ENCODE assay signal across 9 mouse cellular contexts in the genomic region with DNA sequence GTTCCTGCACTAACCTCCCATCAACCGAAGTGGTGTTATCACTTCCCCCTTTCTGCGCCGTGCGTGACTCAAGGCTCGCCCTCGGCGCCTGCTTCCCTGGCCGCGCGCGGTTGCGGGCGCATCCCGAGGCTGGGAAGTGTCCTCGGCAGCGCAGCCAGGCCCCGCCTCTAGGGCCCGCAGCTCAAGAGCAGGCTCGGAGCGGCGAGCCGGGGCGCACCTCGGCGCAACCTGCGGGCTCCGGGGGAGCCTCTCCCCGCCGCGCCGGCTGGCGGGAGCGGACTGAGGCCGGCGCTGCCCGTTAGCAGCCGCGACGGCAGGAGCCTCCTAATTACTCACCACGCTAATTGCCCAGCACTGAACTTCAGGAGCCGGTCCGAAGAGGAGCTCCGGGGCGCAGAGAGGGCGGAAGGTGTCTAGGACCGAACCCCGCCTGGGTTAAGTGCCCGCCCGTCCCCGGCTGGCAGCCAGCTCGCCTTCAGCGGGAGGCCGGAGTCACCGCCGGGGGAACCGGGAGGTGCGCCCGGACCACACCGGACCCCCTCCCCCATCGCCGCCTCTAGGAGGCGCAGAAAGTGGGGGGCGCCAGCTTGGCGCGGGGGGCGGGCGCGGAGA. TPM values are rescaled to one million over a fixed set of nuclear protein-coding genes. Genes with fewer than 3 reads are reported as not detected.
A peak's percentile ranks its signal among the peaks of the same experiment; 100 is the strongest.
DNase-seq lines count a peak whose midpoint lies in the region; ATAC-seq and TF ChIP-seq lines count a peak whose summit lies in the region.
"Had no signal": no experiment of that assay in that cellular context is flagged by ENCODE, and none has a peak within 500 bp of the region (broad histone marks: within the 10 kb centered on the region; RNA-seq: fewer than 3 reads in every experiment).

Gene Plekha6, plus strand, starts transcription at position 391 of the 612 bp plus-strand sequence.

- no peak within 1 kb of the TSS for H3K27ac ChIP-seq in embryonic facial prominence, embryonic 13.5 days
- H3K27ac ChIP-seq in stomach, embryonic 15.5 days: peak within 1 kb of the TSS; percentile 86
- H3K27ac ChIP-seq: macrophage had no signal

- H3K4me3 ChIP-seq in G1E (ENCODE audit: low read depth, low read length): 0 out of 2 replicates have a peak within 1 kb of the TSS, but pooled peaks have one; percentile 1
- H3K4me3 ChIP-seq in embryonic facial prominence, embryonic 13.5 days: peak within 1 kb of the TSS; percentile 55
- H3K4me3 ChIP-seq in megakaryocyte, embryonic 14.5 days (replicated peaks): peak within 1 kb of the TSS; percentile 88
- H3K4me3 ChIP-seq in stomach, embryonic 15.5 days (replicated peaks): peak within 1 kb of the TSS; percentile 55

- no peaks in the 10 kb centered on the region for H3K36me3 ChIP-seq in G1E (replicated peaks)
- no peaks in the 10 kb centered on the region for H3K36me3 ChIP-seq in embryonic facial prominence, embryonic 13.5 days
- H3K36me3 ChIP-seq in megakaryocyte, embryonic 14.5 days (replicated peaks; ENCODE audit: low read length): no peaks in the 10 kb centered on the region
- H3K36me3 ChIP-seq in stomach, embryonic 15.5 days: no peaks in the 10 kb centered on the region

- DNase-seq in cerebellum, adult 18-20 months: peak; percentile 11 to 39
- no peak for DNase-seq in cerebellum, adult 8-10 months
- DNase-seq in G1E (ENCODE audit: low spot score): no peak
- DNase-seq in heart, postnatal 14 days: peak; percentile 40 to 43
- DNase-seq in layer of hippocampus, postnatal 25 days (ENCODE audit: extremely low spot score in 1 of 2, low spot score in 1 of 2): no peak

- H3K4me1 ChIP-seq in G1E (ENCODE audit: insufficient read depth, low read depth, low read length): no peaks in the 10 kb centered on the region; the same call in 1 of the 2 replicates
- H3K4me1 ChIP-seq in embryonic facial prominence, embryonic 13.5 days: peaks cover 30% of the 10 kb centered on the region
- peaks cover 35% of the 10 kb centered on the region for H3K4me1 ChIP-seq in megakaryocyte, embryonic 14.5 days
- H3K4me1 ChIP-seq in stomach, embryonic 15.5 days: peaks cover 27% of the 10 kb centered on the region

- peak within 1 kb of the TSS; percentile 73 for H3K9ac ChIP-seq in embryonic facial prominence, embryonic 13.5 days
- H3K9ac ChIP-seq in stomach, embryonic 15.5 days: peak within 1 kb of the TSS; percentile 66

- ATAC-seq in G1E (ENCODE audit: extremely low read depth, insufficient number of reproducible peaks, low FRiP score, poor library complexity, severe bottlenecking): no peak
- no peak for ATAC-seq in embryonic facial prominence, embryonic 13.5 days (ENCODE audit: insufficient number of reproducible peaks, insufficient read depth, low FRiP score, low TSS enrichment, low read depth)
- ATAC-seq in stomach, embryonic 15.5 days (ENCODE audit: insufficient read depth, low FRiP score, low read depth): peak; percentile 29

- peaks cover 64% of the 10 kb centered on the region for H3K27me3 ChIP-seq in G1E (ENCODE audit: insufficient read depth, low read length)
- peaks cover 80% of the 10 kb centered on the region for H3K27me3 ChIP-seq in embryonic facial prominence, embryonic 13.5 days
- H3K27me3 ChIP-seq in megakaryocyte, embryonic 14.5 days (replicated peaks): peaks cover 93% of the 10 kb centered on the region
- H3K27me3 ChIP-seq in stomach, embryonic 15.5 days (replicated peaks): peaks cover 22% of the 10 kb centered on the region

- WGBS in embryonic facial prominence, embryonic 13.5 days: under 1% methylated on average over 67 of the region's 68 CpGs
- WGBS in stomach, embryonic 15.5 days: under 1% methylated on average over 60 of the region's 68 CpGs

- intact Hi-C loops in heart, postnatal 14 days (cut with DNase I): no loop called here

- peak within 1 kb of the TSS; percentile 97 for H3K4me2 ChIP-seq in embryonic facial prominence, embryonic 13.5 days
- peak within 1 kb of the TSS; percentile 98 for H3K4me2 ChIP-seq in stomach, embryonic 15.5 days

- no peaks in the 10 kb centered on the region for H3K9me3 ChIP-seq in G1E (replicated peaks)
- H3K9me3 ChIP-seq in embryonic facial prominence, embryonic 13.5 days: no peaks in the 10 kb centered on the region
- H3K9me3 ChIP-seq in megakaryocyte, embryonic 14.5 days: no peaks in the 10 kb centered on the region
- no peaks in the 10 kb centered on the region for H3K9me3 ChIP-seq in stomach, embryonic 15.5 days

- TF ChIP-seq CTCF in G1E (IDR thresholded peaks at IDR 0.05; ENCODE audit: low read depth, low read length): no peak

RNA-seq across cellular contexts. Expression of gene Plekha6, which starts in this region (rescaled TPM):
- not detected in 2 replicates for total RNA-seq in G1E (2014; fragmentation: Nextera tagmentation)
- 0.17 and 0.38 TPM in 2 replicates for total RNA-seq in G1E (2017)
- polyA plus RNA-seq in G1E (2012): 0.02 and 0.07 TPM in 2 replicates
- 4.0 and 5.0 TPM in 2 replicates for polyA plus RNA-seq in embryonic facial prominence, embryonic 13.5 days (2015; fragmentation: Nextera tagmentation; extraction: Ambion mirVana)
- 10 to 100 TPM; 69.0 to 81.8 TPM for total RNA-seq in heart, postnatal 14 days (2021)
- 10 to 100 TPM; 34.4 to 52.1 TPM for total RNA-seq in layer of hippocampus, postnatal 25 days (2021)
- polyA plus RNA-seq in megakaryocyte, embryonic 14.5 days (2012; ENCODE audit: insufficient read depth, low replicate concordance): 0.57 TPM in 1 of 2 replicates, not detected in the other
- polyA plus RNA-seq in stomach, embryonic 15.5 days (2015; fragmentation: Nextera tagmentation; extraction: Ambion mirVana): 16.5 and 17.4 TPM in 2 replicates
- polyA plus RNA-seq: macrophage had no signal

Comparison
In these comparisons a context has a peak if more than half of its experiments do, and no peak if none do; other contexts are left out.
1. RNA of gene Plekha6 (total RNA-seq): 69.0 to 81.8 TPM in heart, postnatal 14 days and 34.4 to 52.1 TPM in layer of hippocampus, postnatal 25 days; 0.17 to 0.38 TPM in G1E; every median in the first group is over 10 times any median in the second.
2. DNase-seq: peak in cerebellum, adult 18-20 months (2 of 2) and heart, postnatal 14 days (2 of 2); none in cerebellum, adult 8-10 months (single experiment), G1E (single experiment) and layer of hippocampus, postnatal 25 days (0 of 2).
3. H3K4me3 ChIP-seq: peak in every context shown above with its lines; median percentile 88 in megakaryocyte, embryonic 14.5 days; 55 in embryonic facial prominence, embryonic 13.5 days; 55 in stomach, embryonic 15.5 days; 1 in G1E.